Mouse (Mus musculus): ENCODE data around the gene Map10. TPM values are rescaled to one million over a fixed set of nuclear protein-coding genes. Genes with fewer than 3 reads are reported as not detected.

Map10 gene
- polyA plus RNA-seq, 1 experiment from 2014 or later: 8.8 TPM

Other genes with a start within 250 kb of the Map10 start
- gene Sipa1l2, start 100.0 kb upstream of the Map10 start, polyA plus RNA-seq (2015; fragmentation: Nextera tagmentation; extraction: Ambion mirVana): 26.7 and 27.2 TPM in 2 replicates
- gene Ntpcr, start 60.1 kb downstream of the Map10 start, polyA plus RNA-seq (2015; fragmentation: Nextera tagmentation; extraction: Ambion mirVana): 19.6 and 23.4 TPM in 2 replicates
- gene Pcnx2, start 228.5 kb downstream of the Map10 start, polyA plus RNA-seq (2015; fragmentation: Nextera tagmentation; extraction: Ambion mirVana): 2.1 and 2.5 TPM in 2 replicates
- gene Map3k21, start 240.6 kb downstream of the Map10 start, polyA plus RNA-seq (2015; fragmentation: Nextera tagmentation; extraction: Ambion mirVana): 0.08 and 0.10 TPM in 2 replicates